Mouse (Mus musculus) neural tube, embryonic 14.5 days (tissue): ENCODE data around the gene Ern2. TPM values are rescaled to one million over a fixed set of nuclear protein-coding genes. Genes with fewer than 3 reads are reported as not detected.

ENCODE experiments used
- ATAC-seq: fragments of 200-750 bp; cut with Nextera tagmentation; 2 replicates; pipeline ENCODE4 v1.8.0; 2017; ENCODE audit warnings: low read depth, mild to moderate bottlenecking, moderate TSS enrichment, moderate library complexity
- H3K27ac ChIP-seq: fragments of 300-500 bp; sonication (generic); 2 replicates; pipeline ENCODE4 v1.5.1; 2014; ENCODE audit warnings: low read depth, mild to moderate bottlenecking, control low read depth, low read length, moderate library complexity, mixed read lengths
- H3K27me3 ChIP-seq: fragments of 300-500 bp; sonication (generic); 2 replicates; pipeline ENCODE4 v1.6.1; 2014; ENCODE audit warnings: low read length; ENCODE audit not compliant: control insufficient read depth, insufficient read depth
- H3K36me3 ChIP-seq: fragments of 300-500 bp; sonication (generic); 2 replicates; pipeline ENCODE4 v1.6.1; 2014; ENCODE audit warnings: low read length, mixed read lengths; ENCODE audit not compliant: control insufficient read depth, insufficient read depth
- H3K4me1 ChIP-seq: fragments of 300-500 bp; sonication (generic); 2 replicates; pipeline ENCODE4 v1.6.1; 2014; ENCODE audit warnings: low read length; ENCODE audit not compliant: control insufficient read depth, insufficient read depth
- H3K4me2 ChIP-seq: fragments of 300-500 bp; sonication (generic); 2 replicates; pipeline ENCODE4 v1.6.1; 2014; ENCODE audit warnings: mild to moderate bottlenecking, low read depth, low read length, control low read depth
- H3K4me3 ChIP-seq: fragments of 300-500 bp; sonication (generic); 2 replicates; pipeline ENCODE4 v1.5.1; 2014; ENCODE audit warnings: low read depth, low read length, control low read depth, mixed read lengths
- H3K9ac ChIP-seq: fragments of 300-500 bp; sonication (generic); replicated peaks from 2 replicates; pipeline ENCODE4 v1.6.1; 2014; ENCODE audit warnings: low read depth, mild to moderate bottlenecking, control low read depth, low read length, mixed read lengths
- H3K9me3 ChIP-seq: fragments of 300-500 bp; sonication (generic); 2 replicates; pipeline ENCODE4 v1.6.1; 2016; ENCODE audit warnings: low read length; ENCODE audit not compliant: control insufficient read depth
- WGBS: fragments of 180-500 bp; shearing (Covaris S2); extraction: QIAGEN DNeasy Blood & Tissue Kit; methylation state at CpG from one replicate; pipeline ENCODE4 v1.1.7; 2014; 5-methylcytosine and 5-hydroxymethylcytosine counted together
- polyA plus RNA-seq: library from polyadenylated mRNA; unstranded; fragments of >200 nt; fragmentation: Nextera tagmentation; extraction: Ambion mirVana; gene quantifications from 2 replicates; pipeline ENCODE4 v1.2.1, GENCODE M21; 2014

Gene Ern2
- polyA plus RNA-seq, 1 experiment from 2014 or later, result 2.2 TPM

GRCm38 (mm10) chr7:122203936-122204335 lies 17.9 kb upstream of the Ern2 start:
- WGBS, result 40% methylated on average over 2 of the region's 2 CpGs
- Histone ChIP-seq H3K27ac (no peak overlapping the region), H3K4me3 (no peak overlapping the region), H3K27me3 (no peaks in the 10 kb centered on the region), H3K4me1 (no peaks in the 10 kb centered on the region), H3K36me3 (no peaks in the 10 kb centered on the region), H3K4me2 (no peak overlapping the region), H3K9me3 (no peaks in the 10 kb centered on the region), H3K9ac (no peak overlapping the region)
- ATAC-seq, result no peak

GRCm38 (mm10) chr7:122199296-122199695 lies 13.3 kb upstream of the Ern2 start:
- Histone ChIP-seq H3K9ac (no peak overlapping the region), H3K4me2 (no peak overlapping the region), H3K36me3 (no peaks in the 10 kb centered on the region), H3K9me3 (no peaks in the 10 kb centered on the region), H3K4me1 (no peaks in the 10 kb centered on the region), H3K27ac (no peak overlapping the region), H3K27me3 (no peaks in the 10 kb centered on the region), H3K4me3 (no peak overlapping the region)
- 33% methylated on average over 5 of the region's 5 CpGs for WGBS
- ATAC-seq, result no peak

GRCm38 (mm10) chr7:122197306-122197705 lies 11.3 kb upstream of the Ern2 start:
- WGBS, result 33% methylated on average over 4 of the region's 4 CpGs
- Histone ChIP-seq H3K27me3 (no peaks in the 10 kb centered on the region), H3K4me3 (no peak overlapping the region), H3K36me3 (no peaks in the 10 kb centered on the region), H3K4me2 (no peak overlapping the region), H3K27ac (no peak overlapping the region), H3K4me1 (no peaks in the 10 kb centered on the region), H3K9me3 (no peaks in the 10 kb centered on the region), H3K9ac (no peak overlapping the region)
- ATAC-seq, result no peak

GRCm38 (mm10) chr7:122196771-122197170 lies 10.8 kb upstream of the Ern2 start:
- WGBS, result 86% methylated on average over 9 of the region's 9 CpGs
- Histone ChIP-seq H3K4me3 (no peak overlapping the region), H3K4me1 (no peaks in the 10 kb centered on the region), H3K27me3 (no peaks in the 10 kb centered on the region), H3K36me3 (no peaks in the 10 kb centered on the region), H3K4me2 (no peak overlapping the region), H3K27ac (no peak overlapping the region), H3K9me3 (no peaks in the 10 kb centered on the region), H3K9ac (no peak overlapping the region)
- ATAC-seq, result no peak

- Histone ChIP-seq H3K9me3 (no peaks in the 10 kb centered on the region), H3K27me3 (no peaks in the 10 kb centered on the region), H3K4me2 (no peak overlapping the region), H3K9ac (no peak overlapping the region), H3K4me3 (no peak overlapping the region), H3K36me3 (no peaks in the 10 kb centered on the region), H3K4me1 (no peaks in the 10 kb centered on the region), H3K27ac (no peak overlapping the region)
- ATAC-seq, result no peak
These were observed 7.9 kb upstream of the Ern2 start for GRCm38 (mm10) chr7:122193919-122194318.

GRCm38 (mm10) chr7:122191097-122191496 lies 5.1 kb upstream of the Ern2 start:
- H3K27ac ChIP-seq, result no peak overlapping the region
- no peaks in the 10 kb centered on the region for H3K4me1 ChIP-seq
- no peaks in the 10 kb centered on the region for H3K9me3 ChIP-seq
- WGBS, result 68% methylated on average over 10 of the region's 10 CpGs
- no peaks in the 10 kb centered on the region for H3K27me3 ChIP-seq
- ATAC-seq, result no peak
- H3K4me2 ChIP-seq, result no peak overlapping the region
- H3K36me3 ChIP-seq, result no peaks in the 10 kb centered on the region
- no peak overlapping the region for H3K9ac ChIP-seq
- H3K4me3 ChIP-seq, result no peak overlapping the region

GRCm38 (mm10) chr7:122189484-122189883 lies 3.5 kb upstream of the Ern2 start:
- H3K27me3 ChIP-seq, result no peaks in the 10 kb centered on the region
- WGBS, result 31% methylated on average over 7 of the region's 7 CpGs
- no peak overlapping the region for H3K4me3 ChIP-seq
- no peak overlapping the region for H3K9ac ChIP-seq
- no peaks in the 10 kb centered on the region for H3K4me1 ChIP-seq
- ATAC-seq, result no peak
- H3K9me3 ChIP-seq, result no peaks in the 10 kb centered on the region
- no peak overlapping the region for H3K27ac ChIP-seq
- no peak overlapping the region for H3K4me2 ChIP-seq
- H3K36me3 ChIP-seq, result no peaks in the 10 kb centered on the region

GRCm38 (mm10) chr7:122184569-122184968 lies 1.4 kb downstream of the Ern2 start:
- no peak overlapping the region for H3K4me2 ChIP-seq
- no peak overlapping the region for H3K4me3 ChIP-seq
- H3K4me1 ChIP-seq, result no peaks in the 10 kb centered on the region
- H3K9me3 ChIP-seq, result no peaks in the 10 kb centered on the region
- 74% methylated on average over 5 of the region's 5 CpGs for WGBS
- no peak overlapping the region for H3K9ac ChIP-seq
- ATAC-seq, result no peak
- H3K27me3 ChIP-seq, result no peaks in the 10 kb centered on the region
- no peaks in the 10 kb centered on the region for H3K36me3 ChIP-seq
- no peak overlapping the region for H3K27ac ChIP-seq

- Histone ChIP-seq H3K27me3 (no peaks in the 10 kb centered on the region), H3K9ac (no peak overlapping the region), H3K36me3 (no peaks in the 10 kb centered on the region), H3K9me3 (no peaks in the 10 kb centered on the region), H3K27ac (no peak overlapping the region), H3K4me3 (no peak overlapping the region), H3K4me1 (no peaks in the 10 kb centered on the region), H3K4me2 (no peak overlapping the region)
- no peak for ATAC-seq
- 95% methylated on average over 7 of the region's 7 CpGs for WGBS
These were observed 5.3 kb downstream of the Ern2 start for GRCm38 (mm10) chr7:122180720-122181119.

- no peak for ATAC-seq
These were observed 14.4 kb downstream of the Ern2 start for GRCm38 (mm10) chr7:122171613-122172012.

More at GRCm38 (mm10) chr7:122171613-122172012, 14.4 kb downstream of the Ern2 start:
- 72% methylated on average over 10 of the region's 10 CpGs for WGBS
- Histone ChIP-seq H3K4me3 (no peak overlapping the region), H3K27ac (no peak overlapping the region), H3K27me3 (no peaks in the 10 kb centered on the region), H3K4me2 (no peak overlapping the region), H3K4me1 (no peaks in the 10 kb centered on the region), H3K9me3 (no peaks in the 10 kb centered on the region), H3K36me3 (no peaks in the 10 kb centered on the region), H3K9ac (no peak overlapping the region)
